13 mouse cellular contexts compared by ENCODE assay signal in the genomic region with DNA sequence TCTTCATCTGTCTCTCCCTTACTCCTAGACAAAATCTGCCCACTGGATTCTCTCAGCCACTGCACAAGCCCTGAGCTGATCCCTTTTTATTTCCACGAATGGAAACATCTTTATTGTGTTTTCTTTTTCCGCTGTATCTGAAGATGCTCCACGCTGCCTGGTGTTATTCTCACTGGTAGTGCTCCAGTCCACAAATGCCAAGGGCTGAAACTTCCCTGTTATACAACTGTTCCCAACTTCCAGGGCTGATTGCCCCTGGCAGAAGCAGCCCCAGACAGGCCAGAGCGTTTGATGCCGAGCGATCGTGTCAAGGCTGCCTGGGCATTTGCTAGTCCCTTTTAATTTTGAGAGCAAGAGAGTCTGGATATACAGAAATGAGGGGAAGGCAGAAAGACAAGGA.
"Had no signal": no experiment of that assay in that cellular context is flagged by ENCODE, and none has a peak within 500 bp of the region (broad histone marks: within the 10 kb centered on the region; RNA-seq: fewer than 3 reads in every experiment).

No protein-coding gene starts in this region.

- DNase-seq: liver, postnatal 0 days; lung, embryonic 14.5 days; lung, postnatal 10 days; lung, postnatal 4 days; midbrain, embryonic 14.5 days; retina, postnatal 1 day; right cerebral cortex, adult 18-20 months; right cerebral cortex, postnatal 25 days; right cerebral cortex, postnatal 4 days; spleen, adult 18-20 months; thymus, adult 18-20 months; thymus, postnatal 14 days; thymus, postnatal 36 days had no signal
